Mouse (Mus musculus) layer of hippocampus, adult 11-12 months (tissue): ENCODE data around the gene Epha6.
A peak's percentile ranks its signal among the peaks of the same experiment; 100 is the strongest.

Experiments
- DNase-seq: peaks from one replicate; pipeline ENCODE4 v3.0.0; 2022; ENCODE audit warnings: low spot score

Epha6 gene

GRCm38 (mm10) chr16:60264719-60265508, 340.4 kb downstream of the Epha6 start:
- DNase-seq = no peak

GRCm38 (mm10) chr16:60258151-60258635, 347.1 kb downstream of the Epha6 start:
- DNase-seq = peak; percentile 29

- no peak for DNase-seq
These were observed 347.7 kb downstream of the Epha6 start for GRCm38 (mm10) chr16:60257623-60258022.

GRCm38 (mm10) chr16:60257044-60257443, 348.3 kb downstream of the Epha6 start:
- DNase-seq = no peak

GRCm38 (mm10) chr16:60239356-60240190, 365.8 kb downstream of the Epha6 start:
- no peak for DNase-seq

- DNase-seq = no peak
These were observed 371.2 kb downstream of the Epha6 start for GRCm38 (mm10) chr16:60233985-60234766.

- peak; percentile 7 for DNase-seq
These were observed 372.3 kb downstream of the Epha6 start for GRCm38 (mm10) chr16:60232982-60233381.

GRCm38 (mm10) chr16:60209151-60209550, 396.2 kb downstream of the Epha6 start:
- DNase-seq = no peak

- DNase-seq = no peak
These were observed 429.8 kb downstream of the Epha6 start for GRCm38 (mm10) chr16:60175580-60175979.

GRCm38 (mm10) chr16:60152439-60152838, 452.9 kb downstream of the Epha6 start:
- DNase-seq = no peak

GRCm38 (mm10) chr16:60144370-60144769, 461.0 kb downstream of the Epha6 start:
- DNase-seq = no peak

GRCm38 (mm10) chr16:60121435-60121834, 483.9 kb downstream of the Epha6 start:
- no peak for DNase-seq

GRCm38 (mm10) chr16:60102210-60102609, 503.1 kb downstream of the Epha6 start:
- DNase-seq = peak; percentile 16

- DNase-seq = no peak
These were observed 510.0 kb downstream of the Epha6 start for GRCm38 (mm10) chr16:60095333-60095732.

- no peak for DNase-seq
These were observed 518.4 kb downstream of the Epha6 start for GRCm38 (mm10) chr16:60086976-60087375.

- DNase-seq = no peak
These were observed 534.7 kb downstream of the Epha6 start for GRCm38 (mm10) chr16:60070457-60071112.

GRCm38 (mm10) chr16:60043809-60044208, 561.5 kb downstream of the Epha6 start:
- DNase-seq = no peak

GRCm38 (mm10) chr16:60028381-60028780, 577.0 kb downstream of the Epha6 start:
- no peak for DNase-seq

- DNase-seq = no peak
These were observed 598.3 kb downstream of the Epha6 start for GRCm38 (mm10) chr16:60006857-60007568.

- DNase-seq = peak; percentile 12
These were observed 635.5 kb downstream of the Epha6 start for GRCm38 (mm10) chr16:59969816-59970215.

GRCm38 (mm10) chr16:59955731-59956130, 649.6 kb downstream of the Epha6 start:
- DNase-seq = no peak
